Mouse (Mus musculus) embryonic fibroblast, embryonic 13.5 days (primary cell): ENCODE measurements at regions not wholly inside any gene's neighbourhood (a gene's known extent, or its start where the extent isn't known, plus 50 kb on each side); places are given as distances from the start of the nearest gene placed in this dataset.

ENCODE experiments used
- CTCF ChIP-seq: IDR thresholded peaks from 2 replicates; pipeline ENCODE4 v1.5.1; 2011; ENCODE audit warnings: mild to moderate bottlenecking, control low read depth, low read length, moderate library complexity, borderline replicate concordance; ENCODE audit not compliant: insufficient read depth
- POLR2A ChIP-seq: IDR thresholded peaks from 2 replicates; pipeline ENCODE4 v1.6.1; 2011; ENCODE audit warnings: low read depth, mild to moderate bottlenecking, control low read depth, low read length, moderate library complexity

GRCm38 (mm10) chr11:22651911-22652310, 140.0 kb downstream of the Tmem17 start:
- no peak for TF ChIP-seq POLR2A
- no peak for TF ChIP-seq CTCF
